Mouse (Mus musculus) brain, embryonic 14.5 days (tissue): ENCODE measurements around the gene Wapl.

Experiments
- CTCF ChIP-seq: fragments of 200-500 bp; IDR thresholded peaks from 2 replicates; pipeline ENCODE4 v1.5.1; 2012; ENCODE audit warnings: inconsistent platforms, mild to moderate bottlenecking, moderate library complexity, borderline replicate concordance; ENCODE audit not compliant: insufficient read depth, insufficient read length; ENCODE audit errors: extremely low read depth
- POLR2A ChIP-seq: fragments of 200-500 bp; IDR thresholded peaks from 2 replicates; pipeline ENCODE4 v1.6.1; 2012; ENCODE audit warnings: mild to moderate bottlenecking, inconsistent platforms, borderline replicate concordance; ENCODE audit not compliant: poor library complexity, insufficient read depth, insufficient read length, severe bottlenecking; ENCODE audit errors: extremely low read depth

DNA sequence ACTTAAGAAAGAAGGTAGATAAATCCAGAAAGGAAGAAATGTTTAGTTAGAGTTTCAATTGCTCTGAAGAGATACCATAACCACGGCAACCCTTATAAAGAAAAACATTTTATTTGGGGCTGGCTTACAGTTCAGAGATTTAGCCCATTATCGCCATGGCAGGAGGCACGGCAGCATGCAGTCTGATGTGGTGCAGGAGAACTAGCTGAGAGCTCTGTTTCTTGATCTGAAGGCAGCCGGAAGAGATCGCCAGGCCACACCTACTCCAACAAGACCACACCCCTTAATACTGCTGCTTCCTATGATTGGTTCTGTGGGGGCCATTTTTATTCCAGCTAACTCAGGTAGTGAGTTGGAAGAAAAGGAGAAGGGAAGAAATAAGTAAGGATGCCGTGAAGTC lies 100.5 kb downstream of the Wapl start:
- TF ChIP-seq CTCF (no peak), POLR2A (no peak)
